Mouse (Mus musculus) myocyte (in vitro differentiated cells): ENCODE results near the gene Kcne3.

ENCODE experiments used
- E2F4 ChIP-seq: IDR thresholded peaks from one replicate; pipeline ENCODE4 v1.6.1; 2011; ENCODE audit warnings: mild to moderate bottlenecking, control low read depth, moderate library complexity; ENCODE audit not compliant: insufficient read depth
- MYOG ChIP-seq, 3 experiments: IDR thresholded peaks; one replicate each; pipeline ENCODE4 v1.6.1; 2011; ENCODE audit warnings: control low read depth in 2 of 3, low read depth in 2 of 3, mild to moderate bottlenecking in 2 of 3; ENCODE audit not compliant: insufficient read length in 2 of 3, control insufficient read depth in 1 of 3, insufficient read depth in 1 of 3
- POLR2A ChIP-seq: IDR thresholded peaks from one replicate; pipeline ENCODE4 v1.6.1; 2011; ENCODE audit warnings: low read depth, mild to moderate bottlenecking, control low read depth, moderate library complexity; ENCODE audit not compliant: insufficient read length
- POLR2AphosphoS2 ChIP-seq: IDR thresholded peaks from one replicate; pipeline ENCODE4 v1.6.1; 2011; ENCODE audit warnings: low read depth, control low read depth; ENCODE audit not compliant: insufficient read length
- TCF12 ChIP-seq: IDR thresholded peaks from one replicate; pipeline ENCODE4 v1.6.1; 2011; ENCODE audit warnings: mild to moderate bottlenecking, control low read depth; ENCODE audit not compliant: poor library complexity, insufficient read depth, severe bottlenecking
- USF1 ChIP-seq: IDR thresholded peaks from one replicate; pipeline ENCODE4 v1.6.1; 2011; ENCODE audit warnings: low read depth, mild to moderate bottlenecking, control low read depth, moderate library complexity

- no peak for TF ChIP-seq POLR2A
- no peak for TF ChIP-seq POLR2AphosphoS2
- no peak for TF ChIP-seq USF1
- no peak for TF ChIP-seq E2F4
- TF ChIP-seq TCF12 = no peak
- no peak for TF ChIP-seq MYOG (IDR thresholded peaks at IDR 0.05; ENCODE audit: control insufficient read depth in 1 of 3, insufficient read depth in 1 of 3, insufficient read length in 2 of 3, low read depth in 2 of 3)
These were observed 38.9 kb downstream of the Kcne3 start for GRCm38 (mm10) chr7:100215116-100215732.
